Mouse (Mus musculus) kidney, adult 2 months (tissue): Measurements from ENCODE around the gene Rbfox3.

ENCODE experiments used
- CTCF ChIP-seq: fragments of 200-500 bp; conservative IDR thresholded peaks from 2 replicates; pipeline ENCODE4 v1.5.1; 2011; ENCODE audit warnings: low read depth, mild to moderate bottlenecking, control low read depth, low read length, moderate library complexity, mixed read lengths; ENCODE audit not compliant: insufficient read depth, insufficient read length
- POLR2A ChIP-seq: fragments of 200-500 bp; IDR thresholded peaks from one replicate; pipeline ENCODE4 v1.6.1; 2011; ENCODE audit warnings: low read depth, low read length, control low read depth

DNA sequence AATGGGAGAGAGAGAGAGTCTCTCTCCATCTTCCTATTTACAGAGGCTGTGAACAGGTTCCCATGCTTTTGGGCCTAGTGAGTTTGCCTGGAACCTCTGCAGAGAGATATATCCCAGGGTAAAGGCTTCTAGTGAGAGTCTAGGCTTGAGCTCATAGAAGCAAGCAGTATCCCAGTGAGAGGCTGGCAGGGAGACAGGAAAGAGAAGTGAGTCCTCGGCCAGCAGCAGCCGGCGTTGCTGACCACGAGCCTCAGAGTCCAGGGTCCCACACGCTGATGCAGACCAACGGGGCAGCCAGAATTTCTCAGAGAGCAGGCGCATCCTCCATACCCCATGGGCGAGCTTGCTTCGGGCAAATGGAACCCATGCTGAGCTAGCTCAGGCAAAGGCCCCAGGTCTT, 363.2 kb downstream of the Rbfox3 start:
- TF ChIP-seq POLR2A (no peak), CTCF (no peak)
